Mouse (Mus musculus) neural tube, embryonic 14.5 days (tissue): ENCODE measurements around the gene Afg1l. TPM values are rescaled to one million over a fixed set of nuclear protein-coding genes. Genes with fewer than 3 reads are reported as not detected.

ENCODE experiments used
- ATAC-seq: fragments of 200-750 bp; cut with Nextera tagmentation; 2 replicates; pipeline ENCODE4 v1.8.0; 2017; ENCODE audit warnings: low read depth, mild to moderate bottlenecking, moderate TSS enrichment, moderate library complexity
- H3K27ac ChIP-seq: fragments of 300-500 bp; sonication (generic); 2 replicates; pipeline ENCODE4 v1.5.1; 2014; ENCODE audit warnings: low read depth, mild to moderate bottlenecking, control low read depth, low read length, moderate library complexity, mixed read lengths
- H3K27me3 ChIP-seq: fragments of 300-500 bp; sonication (generic); 2 replicates; pipeline ENCODE4 v1.6.1; 2014; ENCODE audit warnings: low read length; ENCODE audit not compliant: control insufficient read depth, insufficient read depth
- H3K36me3 ChIP-seq: fragments of 300-500 bp; sonication (generic); 2 replicates; pipeline ENCODE4 v1.6.1; 2014; ENCODE audit warnings: low read length, mixed read lengths; ENCODE audit not compliant: control insufficient read depth, insufficient read depth
- H3K4me1 ChIP-seq: fragments of 300-500 bp; sonication (generic); 2 replicates; pipeline ENCODE4 v1.6.1; 2014; ENCODE audit warnings: low read length; ENCODE audit not compliant: control insufficient read depth, insufficient read depth
- H3K4me2 ChIP-seq: fragments of 300-500 bp; sonication (generic); 2 replicates; pipeline ENCODE4 v1.6.1; 2014; ENCODE audit warnings: mild to moderate bottlenecking, low read depth, low read length, control low read depth
- H3K4me3 ChIP-seq: fragments of 300-500 bp; sonication (generic); 2 replicates; pipeline ENCODE4 v1.5.1; 2014; ENCODE audit warnings: low read depth, low read length, control low read depth, mixed read lengths
- H3K9ac ChIP-seq: fragments of 300-500 bp; sonication (generic); replicated peaks from 2 replicates; pipeline ENCODE4 v1.6.1; 2014; ENCODE audit warnings: low read depth, mild to moderate bottlenecking, control low read depth, low read length, mixed read lengths
- H3K9me3 ChIP-seq: fragments of 300-500 bp; sonication (generic); 2 replicates; pipeline ENCODE4 v1.6.1; 2016; ENCODE audit warnings: low read length; ENCODE audit not compliant: control insufficient read depth
- WGBS: fragments of 180-500 bp; shearing (Covaris S2); extraction: QIAGEN DNeasy Blood & Tissue Kit; methylation state at CpG from one replicate; pipeline ENCODE4 v1.1.7; 2014; 5-methylcytosine and 5-hydroxymethylcytosine counted together
- polyA plus RNA-seq: library from polyadenylated mRNA; unstranded; fragments of >200 nt; fragmentation: Nextera tagmentation; extraction: Ambion mirVana; gene quantifications from 2 replicates; pipeline ENCODE4 v1.2.1, GENCODE M21; 2014

The Afg1l gene
- polyA plus RNA-seq, 1 experiment from 2014 or later: 8.0 TPM

- 88% methylated on average over 10 of the region's 10 CpGs for WGBS
- no peaks in the 10 kb centered on the region for H3K36me3 ChIP-seq
- no peak for ATAC-seq
Measured at GRCm38 (mm10) chr10:42504096-42504710, 25.8 kb upstream of the Afg1l start.

GRCm38 (mm10) chr10:42502349-42503111, 24.2 kb upstream of the Afg1l start:
- 0 out of 2 replicates have a peak, but pooled peaks cover 3% of the 10 kb centered on the region for H3K4me1 ChIP-seq
- no peaks in the 10 kb centered on the region for H3K27me3 ChIP-seq
- H3K36me3 ChIP-seq: no peaks in the 10 kb centered on the region
- H3K9ac ChIP-seq: peak overlapping the region; percentile 97
- WGBS: under 1% methylated on average over 55 of the region's 55 CpGs
- peak overlapping the region; percentile 67 for H3K4me2 ChIP-seq
- no peaks in the 10 kb centered on the region for H3K9me3 ChIP-seq
- ATAC-seq: peak; percentile 62
- peak overlapping the region; percentile 98 for H3K27ac ChIP-seq
- peak overlapping the region; percentile 96 for H3K4me3 ChIP-seq

More at GRCm38 (mm10) chr10:42504096-42504710, 25.8 kb upstream of the Afg1l start:
- Histone ChIP-seq H3K4me2 (no peak overlapping the region), H3K4me3 (no peak overlapping the region), H3K27me3 (no peaks in the 10 kb centered on the region), H3K27ac (no peak overlapping the region), H3K9ac (no peak overlapping the region), H3K4me1 (0 out of 2 replicates have a peak, but pooled peaks cover 3% of the 10 kb centered on the region), H3K9me3 (no peaks in the 10 kb centered on the region)

- Histone ChIP-seq H3K4me1 (0 out of 2 replicates have a peak, but pooled peaks cover 3% of the 10 kb centered on the region), H3K27me3 (no peaks in the 10 kb centered on the region), H3K4me2 (peak within 1 kb of the TSS; percentile 67), H3K36me3 (no peaks in the 10 kb centered on the region), H3K4me3 (peak within 1 kb of the TSS; percentile 96), H3K9ac (peak within 1 kb of the TSS; percentile 97), H3K27ac (peak within 1 kb of the TSS; percentile 98), H3K9me3 (no peaks in the 10 kb centered on the region)
- under 1% methylated on average over 55 of the region's 68 CpGs for WGBS
- peak; percentile 95 for ATAC-seq
Measured at GRCm38 (mm10) chr10:42501775-42502348, 23.5 kb upstream of the Afg1l start, which contains the start of gene Snx3. Gene Snx3 (plus strand): TSS chr10:42502030.

GRCm38 (mm10) chr10:42501161-42501560, 22.8 kb upstream of the Afg1l start:
- no peaks in the 10 kb centered on the region for H3K27me3 ChIP-seq
- WGBS: 92% methylated on average over 5 of the region's 5 CpGs
- peak overlapping the region; percentile 98 for H3K27ac ChIP-seq
- no peaks in the 10 kb centered on the region for H3K9me3 ChIP-seq
- no peaks in the 10 kb centered on the region for H3K36me3 ChIP-seq
- ATAC-seq: 0 out of 2 replicates have a peak, but pooled peaks have one; percentile 12
- 0 out of 2 replicates have a peak, but pooled peaks cover 3% of the 10 kb centered on the region for H3K4me1 ChIP-seq
- H3K4me2 ChIP-seq: peak overlapping the region; percentile 29; the same call in 1 of the 2 replicates
- no peak overlapping the region; the same call in 1 of the 2 replicates for H3K9ac ChIP-seq
- H3K4me3 ChIP-seq: peak overlapping the region; percentile 96

GRCm38 (mm10) chr10:42500611-42501010, 22.2 kb upstream of the Afg1l start:
- Histone ChIP-seq H3K4me3 (no peak overlapping the region), H3K9ac (no peak overlapping the region), H3K4me2 (no peak overlapping the region), H3K27ac (no peak overlapping the region; the same call in 1 of the 2 replicates), H3K36me3 (no peaks in the 10 kb centered on the region), H3K9me3 (no peaks in the 10 kb centered on the region), H3K4me1 (0 out of 2 replicates have a peak, but pooled peaks cover 3% of the 10 kb centered on the region), H3K27me3 (no peaks in the 10 kb centered on the region)
- 92% methylated on average over 8 of the region's 8 CpGs for WGBS
- ATAC-seq: no peak

- H3K4me3 ChIP-seq: no peak overlapping the region
- no peaks in the 10 kb centered on the region for H3K27me3 ChIP-seq
- no peak overlapping the region for H3K4me2 ChIP-seq
- no peaks in the 10 kb centered on the region for H3K36me3 ChIP-seq
- H3K9me3 ChIP-seq: no peaks in the 10 kb centered on the region
- H3K4me1 ChIP-seq: no peaks in the 10 kb centered on the region
- H3K27ac ChIP-seq: no peak overlapping the region
- H3K9ac ChIP-seq: no peak overlapping the region
- no peak for ATAC-seq
- 69% methylated on average over 4 of the region's 4 CpGs for WGBS
Measured at GRCm38 (mm10) chr10:42493000-42493399, 14.6 kb upstream of the Afg1l start.

GRCm38 (mm10) chr10:42492027-42492771, 13.8 kb upstream of the Afg1l start:
- no peak for ATAC-seq
- Histone ChIP-seq H3K4me3 (no peak overlapping the region), H3K9me3 (no peaks in the 10 kb centered on the region), H3K27ac (no peak overlapping the region), H3K27me3 (no peaks in the 10 kb centered on the region), H3K4me2 (no peak overlapping the region), H3K9ac (no peak overlapping the region), H3K36me3 (no peaks in the 10 kb centered on the region), H3K4me1 (no peaks in the 10 kb centered on the region)
- WGBS: 80% methylated on average over 10 of the region's 10 CpGs

GRCm38 (mm10) chr10:42491158-42491557, 12.8 kb upstream of the Afg1l start:
- H3K9me3 ChIP-seq: no peaks in the 10 kb centered on the region
- H3K4me3 ChIP-seq: no peak overlapping the region
- H3K4me1 ChIP-seq: no peaks in the 10 kb centered on the region
- ATAC-seq: no peak
- H3K36me3 ChIP-seq: no peaks in the 10 kb centered on the region
- H3K27ac ChIP-seq: no peak overlapping the region
- no peaks in the 10 kb centered on the region for H3K27me3 ChIP-seq
- WGBS: 65% methylated on average over 1 of the region's 1 CpGs
- H3K9ac ChIP-seq: no peak overlapping the region
- H3K4me2 ChIP-seq: no peak overlapping the region
